Mouse (Mus musculus) forebrain, postnatal 0 days (tissue): ENCODE results near the gene Ppm1l. TPM values are rescaled to one million over a fixed set of nuclear protein-coding genes. Genes with fewer than 3 reads are reported as not detected.

ENCODE experiments used
- ATAC-seq: fragments of 200-750 bp; cut with Nextera tagmentation; 2 replicates; pipeline ENCODE4 v1.8.0; 2017; ENCODE audit warnings: mild to moderate bottlenecking, moderate library complexity
- DNase-seq: peaks from one replicate; pipeline ENCODE4 v3.0.0-alpha.2; 2015
- H3K27ac ChIP-seq: fragments of 300-500 bp; sonication (generic); 2 replicates; pipeline ENCODE4 v1.5.1; 2014; ENCODE audit warnings: low read depth, mild to moderate bottlenecking, antibody characterized with exemption, low read length, moderate library complexity, mixed read lengths
- H3K27me3 ChIP-seq: fragments of 300-500 bp; sonication (generic); 2 replicates; pipeline ENCODE4 v1.6.1; 2014; ENCODE audit warnings: mild to moderate bottlenecking, low read length, mixed read lengths; ENCODE audit not compliant: insufficient read depth
- H3K36me3 ChIP-seq: fragments of 300-500 bp; sonication (generic); 2 replicates; pipeline ENCODE4 v1.6.1; 2014; ENCODE audit warnings: mild to moderate bottlenecking, moderate library complexity; ENCODE audit not compliant: insufficient read depth
- H3K4me1 ChIP-seq: fragments of 300-500 bp; sonication (generic); 2 replicates; pipeline ENCODE4 v1.6.1; 2014; ENCODE audit warnings: antibody characterized with exemption; ENCODE audit not compliant: insufficient read depth
- H3K4me2 ChIP-seq: fragments of 300-500 bp; sonication (generic); 2 replicates; pipeline ENCODE4 v1.6.1; 2014; ENCODE audit warnings: low read depth, mild to moderate bottlenecking, moderate library complexity
- H3K4me3 ChIP-seq: fragments of 300-500 bp; sonication (generic); 2 replicates; pipeline ENCODE4 v1.5.1; 2014; ENCODE audit warnings: low read depth, low read length, mixed read lengths
- H3K9ac ChIP-seq: fragments of 300-500 bp; sonication (generic); 2 replicates; pipeline ENCODE4 v1.6.1; 2014; ENCODE audit warnings: mild to moderate bottlenecking
- H3K9me3 ChIP-seq: fragments of 300-500 bp; sonication (generic); 2 replicates; pipeline ENCODE4 v1.6.1; 2016; ENCODE audit warnings: low read length
- CTCF ChIP-seq: sonication (generic); IDR thresholded peaks from 2 replicates; pipeline ENCODE4 v1.5.1; 2016; ENCODE audit warnings: antibody characterized with exemption, control low read depth, low read depth
- WGBS: fragments of 180-500 bp; shearing (Covaris S2); extraction: QIAGEN DNeasy Blood & Tissue Kit; methylation state at CpG from one replicate; pipeline ENCODE4 v1.1.7; 2014; 5-methylcytosine and 5-hydroxymethylcytosine counted together
- polyA plus RNA-seq: library from polyadenylated mRNA; unstranded; fragments of >200 nt; fragmentation: Nextera tagmentation; extraction: Ambion mirVana; gene quantifications from 2 replicates; pipeline ENCODE4 v1.2.1, GENCODE M21; 2015
- total RNA-seq: library from RNA; depleted of rRNA; stranded (reverse); fragments of >200 nt; gene quantifications from 2 replicates; pipeline ENCODE4 v1.2.3, GENCODE M21; 2014

The Ppm1l gene
- total and polyA plus RNA-seq, 2 experiments from 2014 or later = 19.2 to 27.6 TPM

DNA sequence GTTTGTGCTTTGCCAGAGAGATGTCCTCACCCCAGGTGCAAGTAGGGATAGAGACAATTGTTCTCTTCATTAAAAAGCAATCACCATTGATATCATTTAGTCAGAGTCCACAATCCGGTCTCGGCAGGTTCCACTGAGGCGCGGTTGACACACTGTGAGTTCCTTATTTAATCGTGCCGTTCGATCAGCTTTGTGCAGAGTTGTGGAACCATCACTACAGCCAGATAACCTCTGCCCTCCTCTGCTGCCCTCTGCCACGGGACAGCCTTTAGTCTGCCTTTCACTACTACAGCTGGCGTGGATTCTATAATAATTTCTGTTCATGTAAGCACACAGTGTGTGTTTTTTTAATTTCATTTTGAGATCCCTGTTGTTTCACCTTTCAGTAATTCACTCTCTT, 17.2 kb downstream of the Ppm1l start:
- H3K9me3 ChIP-seq = no peaks in the 10 kb centered on the region
- H3K27me3 ChIP-seq = no peaks in the 10 kb centered on the region
- no peak overlapping the region for H3K9ac ChIP-seq
- H3K4me3 ChIP-seq = no peak overlapping the region
- ATAC-seq = no peak
- no peak overlapping the region for H3K27ac ChIP-seq
- H3K36me3 ChIP-seq = no peaks in the 10 kb centered on the region
- no peak for DNase-seq
- no peak for TF ChIP-seq CTCF
- H3K4me2 ChIP-seq = no peak overlapping the region
- WGBS = 67% methylated on average over 9 of the region's 9 CpGs
- H3K4me1 ChIP-seq = no peaks in the 10 kb centered on the region; the same call in 1 of the 2 replicates

DNA sequence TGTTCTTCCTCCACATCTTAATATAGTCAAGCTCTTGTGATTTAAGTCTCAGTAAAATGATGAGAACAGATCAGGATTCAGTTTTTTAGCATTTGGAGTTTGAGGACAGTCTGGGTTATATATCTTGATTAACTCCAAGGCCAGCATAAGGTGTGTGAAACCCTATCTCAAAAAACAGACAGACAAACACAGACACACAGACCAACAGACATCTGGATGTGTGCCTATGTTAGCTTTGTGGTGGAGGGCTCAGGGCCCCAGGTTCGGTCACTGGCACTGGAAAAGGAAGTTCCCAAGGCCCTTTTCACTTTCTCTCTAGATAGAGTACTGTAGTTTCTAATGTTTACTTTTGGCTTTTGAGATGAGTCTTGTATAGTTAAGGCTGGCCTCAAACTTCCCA, 23.8 kb downstream of the Ppm1l start:
- Histone ChIP-seq H3K4me1 (no peaks in the 10 kb centered on the region), H3K9me3 (no peaks in the 10 kb centered on the region), H3K27me3 (no peaks in the 10 kb centered on the region), H3K36me3 (no peaks in the 10 kb centered on the region), H3K9ac (no peak overlapping the region), H3K4me3 (no peak overlapping the region), H3K4me2 (no peak overlapping the region), H3K27ac (no peak overlapping the region)
- no peak for TF ChIP-seq CTCF
- WGBS = 91% methylated on average over 1 of the region's 1 CpGs
- DNase-seq (no peak), ATAC-seq (no peak)

DNA sequence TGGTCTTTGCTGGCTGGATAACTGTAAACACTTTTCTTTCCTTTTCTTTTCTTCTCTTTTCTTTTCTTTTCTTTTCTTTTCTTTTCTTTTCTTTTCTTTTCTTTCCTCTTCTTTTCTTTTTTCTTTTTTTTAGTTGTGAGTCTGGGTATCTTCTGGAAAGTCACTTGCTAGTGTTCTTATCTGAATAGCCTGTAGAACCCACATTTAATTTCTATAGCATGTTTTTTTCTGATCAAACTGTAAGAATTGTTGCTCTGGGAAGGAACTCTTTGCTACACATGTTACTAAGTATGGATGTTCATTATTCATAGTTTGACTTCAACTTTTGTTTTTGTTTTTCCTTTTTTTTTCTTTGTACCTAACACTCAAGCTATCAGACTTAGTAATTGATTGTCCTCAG, 24.3 kb downstream of the Ppm1l start:
- no peaks in the 10 kb centered on the region for H3K36me3 ChIP-seq
- ATAC-seq (no peak), DNase-seq (no peak)
- no peaks in the 10 kb centered on the region for H3K27me3 ChIP-seq
- TF ChIP-seq CTCF = no peak
- H3K9me3 ChIP-seq = no peaks in the 10 kb centered on the region
- no peak overlapping the region for H3K4me2 ChIP-seq
- H3K27ac ChIP-seq = no peak overlapping the region
- H3K4me3 ChIP-seq = no peak overlapping the region
- H3K4me1 ChIP-seq = no peaks in the 10 kb centered on the region
- no peak overlapping the region for H3K9ac ChIP-seq

DNA sequence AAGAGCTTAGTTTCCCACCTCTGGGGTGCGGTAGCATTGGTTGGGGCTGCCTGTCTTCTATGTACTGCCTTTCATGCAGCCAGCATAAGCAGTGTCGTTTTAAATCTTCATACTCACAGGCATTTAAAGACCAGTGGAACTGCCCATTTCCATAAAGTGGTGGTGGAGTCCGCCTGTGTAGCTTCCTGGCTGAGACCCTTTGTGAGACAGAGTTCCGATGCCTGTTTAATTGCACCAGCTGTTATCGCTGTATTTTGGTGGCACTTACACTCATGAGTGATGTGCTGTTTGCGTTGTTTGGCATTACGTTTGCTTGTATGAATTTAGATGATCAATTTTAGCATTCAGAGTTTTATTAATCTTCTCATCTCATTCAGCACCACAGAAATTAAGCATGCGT, 24.9 kb downstream of the Ppm1l start:
- DNase-seq (no peak), ATAC-seq (peak; percentile 53)

DNA sequence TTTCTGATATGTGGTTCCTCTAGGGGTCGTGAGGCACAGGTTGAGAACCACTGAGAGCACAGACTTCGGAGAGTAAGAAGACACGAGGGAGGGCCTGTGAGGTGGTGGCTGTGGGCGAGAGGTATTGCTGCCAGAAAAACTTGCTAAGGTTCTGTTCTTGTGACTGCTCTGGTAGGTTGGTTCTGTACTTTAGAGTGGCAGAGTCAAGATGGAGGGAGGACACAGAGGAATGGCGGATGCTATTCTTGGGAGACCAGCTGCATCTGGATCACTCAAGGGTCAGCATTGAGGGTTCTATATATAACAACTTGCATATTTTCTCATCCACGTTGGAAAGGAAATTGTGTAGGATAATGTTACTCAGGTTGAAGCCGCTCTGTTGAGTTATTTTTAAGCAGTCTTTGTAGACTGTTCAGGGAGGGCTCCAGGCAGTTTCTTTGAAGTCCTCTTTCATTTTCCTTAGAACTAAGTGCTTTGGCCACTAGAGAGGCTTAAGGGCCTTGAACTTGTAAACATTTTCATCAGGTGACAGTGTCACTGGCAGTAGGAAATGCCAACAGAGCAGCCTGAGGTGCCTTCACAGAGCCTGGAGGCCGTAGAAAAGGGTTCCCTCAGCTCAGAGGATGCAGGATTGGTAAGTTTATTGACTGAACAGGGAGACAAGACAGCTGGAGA, 25.7 kb downstream of the Ppm1l start:
- WGBS = 81% methylated on average over 8 of the region's 8 CpGs
- no peak for TF ChIP-seq CTCF
- Histone ChIP-seq H3K4me1 (no peaks in the 10 kb centered on the region), H3K9ac (no peak overlapping the region), H3K9me3 (no peaks in the 10 kb centered on the region), H3K4me3 (no peak overlapping the region), H3K27me3 (no peaks in the 10 kb centered on the region), H3K36me3 (no peaks in the 10 kb centered on the region), H3K4me2 (no peak overlapping the region), H3K27ac (no peak overlapping the region)
- no peak for ATAC-seq
- DNase-seq = no peak

More for the DNA sequence above, 24.9 kb downstream of the Ppm1l start:
- no peaks in the 10 kb centered on the region for H3K36me3 ChIP-seq
- no peak overlapping the region for H3K4me3 ChIP-seq
- H3K4me1 ChIP-seq = no peaks in the 10 kb centered on the region
- no peaks in the 10 kb centered on the region for H3K9me3 ChIP-seq
- no peak overlapping the region for H3K27ac ChIP-seq
- TF ChIP-seq CTCF = no peak
- no peak overlapping the region for H3K4me2 ChIP-seq
- H3K9ac ChIP-seq = no peak overlapping the region
- H3K27me3 ChIP-seq = no peaks in the 10 kb centered on the region
- 43% methylated on average over 8 of the region's 8 CpGs for WGBS

DNA sequence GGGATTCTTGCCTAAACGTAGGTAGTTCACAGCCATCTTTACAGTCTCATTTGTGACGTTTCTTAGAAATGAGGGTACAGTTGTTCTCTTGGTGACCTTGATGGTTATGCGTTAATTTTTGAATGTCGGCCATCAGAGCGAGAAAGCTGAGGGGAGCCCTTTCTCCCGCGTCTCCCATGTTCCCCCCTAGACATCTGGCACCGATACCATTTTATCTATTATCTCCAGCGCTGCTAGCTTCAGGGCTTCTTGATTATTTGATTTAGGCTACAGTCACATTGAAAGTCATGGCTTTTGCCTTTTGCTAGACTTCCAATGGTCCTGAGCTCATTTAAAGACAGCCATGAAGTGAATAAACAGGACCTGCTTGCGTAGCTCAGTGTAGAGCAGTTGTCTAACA, 26.5 kb downstream of the Ppm1l start:
- 77% methylated on average over 10 of the region's 10 CpGs for WGBS
- no peak for ATAC-seq

DNA sequence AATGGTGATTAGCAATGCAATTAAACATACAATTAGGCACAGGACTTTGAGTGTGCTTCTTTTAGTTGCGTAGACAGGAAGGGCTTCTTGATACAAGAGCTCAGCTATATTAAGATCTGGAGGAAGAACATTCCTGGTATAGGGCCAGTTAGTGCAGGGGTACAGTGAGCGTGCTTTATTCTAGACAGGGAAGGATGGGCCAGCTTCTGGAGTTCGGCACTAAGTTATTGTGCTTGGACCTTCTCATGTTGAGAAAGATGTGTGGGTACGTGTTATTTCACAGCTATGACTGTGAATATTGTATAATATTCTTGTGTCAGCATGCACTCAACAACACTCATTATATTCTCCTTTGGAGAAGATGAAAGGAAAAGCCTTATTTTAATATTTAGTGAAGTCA, 29.9 kb downstream of the Ppm1l start:
- Histone ChIP-seq H3K36me3 (no peaks in the 10 kb centered on the region), H3K9ac (no peak overlapping the region), H3K27me3 (no peaks in the 10 kb centered on the region), H3K4me2 (no peak overlapping the region), H3K9me3 (no peaks in the 10 kb centered on the region), H3K27ac (no peak overlapping the region), H3K4me1 (no peaks in the 10 kb centered on the region), H3K4me3 (no peak overlapping the region)
- WGBS = 87% methylated on average over 4 of the region's 4 CpGs
- DNase-seq (no peak), ATAC-seq (no peak)
- TF ChIP-seq CTCF = no peak

More for the DNA sequence above, 26.5 kb downstream of the Ppm1l start:
- H3K9me3 ChIP-seq = no peaks in the 10 kb centered on the region
- TF ChIP-seq CTCF = no peak
- no peak for DNase-seq
- no peak overlapping the region for H3K4me3 ChIP-seq
- no peak overlapping the region for H3K9ac ChIP-seq
- H3K4me2 ChIP-seq = no peak overlapping the region
- H3K27ac ChIP-seq = no peak overlapping the region
- H3K4me1 ChIP-seq = no peaks in the 10 kb centered on the region
- no peaks in the 10 kb centered on the region for H3K27me3 ChIP-seq
- H3K36me3 ChIP-seq = no peaks in the 10 kb centered on the region
